Mouse (Mus musculus): ENCODE measurements around the gene Pgam5. TPM values are rescaled to one million over a fixed set of nuclear protein-coding genes. Genes with fewer than 3 reads are reported as not detected.

The Pgam5 gene
- total RNA-seq, 2 experiments from 2014 or later: 24.2 to 29.7 TPM

- intact Hi-C loops (cut with DNase I): no loop called here
- no peak overlapping the region for H3K4me3 ChIP-seq
- DNase-seq: no peak
- TF ChIP-seq CTCF (IDR thresholded peaks at IDR 0.05): no peak
- no peak overlapping the region for H3K27ac ChIP-seq
Observed at GRCm38 (mm10) chr5:110276910-110277309, 7.2 kb upstream of the Pgam5 start.

- no peak for DNase-seq
- intact Hi-C loops (cut with DNase I): no loop called here
- Histone ChIP-seq H3K4me3 (no peak overlapping the region), H3K27ac (no peak overlapping the region)
- no peak for TF ChIP-seq CTCF (IDR thresholded peaks at IDR 0.05)
Observed at GRCm38 (mm10) chr5:110276391-110276790, 6.7 kb upstream of the Pgam5 start.

GRCm38 (mm10) chr5:110274846-110275245, 5.1 kb upstream of the Pgam5 start:
- no peak for DNase-seq
- intact Hi-C loops (cut with DNase I): no loop called here
- H3K4me3 ChIP-seq: no peak overlapping the region
- TF ChIP-seq CTCF (IDR thresholded peaks at IDR 0.05): no peak
- H3K27ac ChIP-seq: no peak overlapping the region

GRCm38 (mm10) chr5:110274147-110274546, 4.4 kb upstream of the Pgam5 start:
- intact Hi-C loops (cut with DNase I): no loop called here
- DNase-seq: no peak
- no peak for TF ChIP-seq CTCF (IDR thresholded peaks at IDR 0.05)
- no peak overlapping the region for H3K4me3 ChIP-seq
- no peak overlapping the region for H3K27ac ChIP-seq

DNA sequence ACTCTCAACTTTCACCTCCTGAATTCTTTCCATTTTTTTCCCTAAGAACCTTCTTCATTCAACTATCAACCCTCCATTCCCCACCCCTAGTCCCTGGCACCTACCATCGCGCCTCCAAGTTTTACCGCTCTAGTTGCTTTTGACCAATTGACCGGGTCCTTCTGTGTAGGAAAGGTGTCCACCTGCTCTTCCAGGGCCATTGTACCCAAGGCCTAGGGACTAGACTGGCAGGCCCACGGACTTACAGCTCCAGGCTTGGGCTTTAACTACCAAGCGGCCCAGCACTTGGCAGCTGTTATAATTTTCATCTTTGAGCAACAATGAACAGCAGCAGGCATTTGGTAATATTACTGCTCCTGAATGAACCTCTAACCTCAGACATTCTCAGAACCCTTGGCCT, 529 bp upstream of the Pgam5 start:
- intact Hi-C loops (cut with DNase I): no loop called here
- DNase-seq: peak; percentile 16
- TF ChIP-seq CTCF (IDR thresholded peaks at IDR 0.05): no peak
- no peak overlapping the region; the same call in none of the 2 replicates for H3K4me3 ChIP-seq
- peak overlapping the region; percentile 94 for H3K27ac ChIP-seq

GRCm38 (mm10) chr5:110266941-110267340, 2.8 kb downstream of the Pgam5 start:
- intact Hi-C loops (cut with DNase I): loop anchor here (5.0 kb wide), 1 partner anchor 35 kb away; the partner anchor contains the start of gene Ankle2
- no peak for DNase-seq
- no peak for TF ChIP-seq CTCF (IDR thresholded peaks at IDR 0.05)
- Histone ChIP-seq H3K4me3 (no peak overlapping the region), H3K27ac (no peak overlapping the region)

GRCm38 (mm10) chr5:110244091-110244490, 25.6 kb downstream of the Pgam5 start:
- H3K27ac ChIP-seq: no peak overlapping the region
- no peak for DNase-seq
- intact Hi-C loops (cut with DNase I): no loop called here
- no peak overlapping the region for H3K4me3 ChIP-seq
- TF ChIP-seq CTCF (IDR thresholded peaks at IDR 0.05): no peak

DNA sequence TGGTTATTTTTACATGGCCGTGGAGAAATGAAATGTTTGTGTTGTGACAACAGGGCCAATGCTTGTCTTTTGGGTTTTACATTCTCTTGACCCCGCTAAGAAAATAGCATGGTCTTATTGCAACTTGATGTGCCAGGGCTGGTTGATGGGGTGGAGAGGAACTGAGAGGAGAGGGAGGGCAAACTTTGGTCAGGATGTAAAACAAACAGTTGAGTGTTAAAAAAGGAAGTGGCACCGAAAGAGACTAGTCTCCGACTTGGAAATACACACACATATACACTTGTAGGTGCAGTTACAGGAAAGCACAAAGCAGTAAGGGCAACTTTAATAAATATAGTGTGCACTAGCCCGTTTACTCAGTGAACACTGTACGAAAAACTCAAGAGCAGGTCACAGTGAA, 37.4 kb downstream of the Pgam5 start:
- H3K27ac ChIP-seq: no peak overlapping the region
- no peak for TF ChIP-seq CTCF (IDR thresholded peaks at IDR 0.05)
- intact Hi-C loops (cut with DNase I): loop anchor here (5.0 kb wide), 1 partner anchor 35 kb away; the partner anchor contains the start of gene Pgam5
- DNase-seq: no peak
- H3K4me3 ChIP-seq: peak overlapping the region; percentile 96

GRCm38 (mm10) chr5:110231638-110232037, 38.1 kb downstream of the Pgam5 start:
- TF ChIP-seq CTCF (IDR thresholded peaks at IDR 0.05): peak; percentile 19; the same call in 1 of the 2 replicates
- intact Hi-C loops (cut with DNase I): loop anchor here (5.0 kb wide), 1 partner anchor 36 kb away; the partner anchor contains the start of gene Pgam5
- Histone ChIP-seq H3K4me3 (peak overlapping the region; percentile 96), H3K27ac (peak overlapping the region; percentile 97)
- no peak for DNase-seq

DNA sequence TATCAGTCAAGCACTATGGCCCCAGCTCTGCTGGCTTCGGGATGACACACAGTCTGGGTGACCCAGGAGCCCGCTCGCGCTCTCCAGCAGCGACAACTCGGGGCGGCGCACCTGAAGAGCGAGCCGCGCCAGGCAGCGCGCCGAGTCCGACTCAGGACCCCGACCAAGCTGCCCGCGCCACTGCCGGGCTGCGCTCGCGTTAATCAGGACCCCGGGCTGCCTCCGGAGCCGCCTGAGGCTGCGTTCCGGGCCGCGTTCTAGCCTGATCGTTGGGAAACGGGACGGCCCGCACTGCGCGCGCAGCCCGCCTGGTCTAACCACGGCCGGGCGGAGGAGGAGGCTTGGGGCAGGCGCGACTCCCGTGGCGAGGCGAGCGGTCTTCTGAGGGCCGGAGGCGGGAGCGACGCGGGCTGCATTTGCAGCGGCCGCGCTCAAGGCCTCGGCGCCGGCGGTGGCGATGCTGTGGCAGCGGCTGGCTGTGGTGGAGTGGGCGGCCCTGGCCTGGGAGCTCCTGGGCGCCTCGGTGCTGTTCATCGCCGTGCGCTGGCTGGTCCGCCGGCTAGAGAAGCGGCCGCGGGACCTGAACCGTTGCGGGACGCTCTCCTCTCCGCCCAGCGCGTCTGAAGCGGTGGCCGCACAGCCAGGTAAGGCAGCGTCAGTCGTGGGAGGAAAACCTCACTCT, 38.8 kb downstream of the Pgam5 start, which contains the start of gene Ankle2:
Gene Ankle2 (plus strand): TSS at position 225 of the 682 bp plus-strand sequence.
- DNase-seq: peak; percentile 95
- H3K27ac ChIP-seq: peak within 1 kb of the TSS; percentile 97
- peak within 1 kb of the TSS; percentile 96 for H3K4me3 ChIP-seq
- no peak for TF ChIP-seq CTCF (IDR thresholded peaks at IDR 0.05)
- intact Hi-C loops (cut with DNase I): loop anchor here (5.0 kb wide), 1 partner anchor 36 kb away; the partner anchor contains the start of gene Pgam5

- intact Hi-C loops (cut with DNase I): loop anchor here (5.0 kb wide), 1 partner anchor 37 kb away; the partner anchor contains the start of gene Pgam5
- TF ChIP-seq CTCF (IDR thresholded peaks at IDR 0.05): no peak
- peak overlapping the region; percentile 96 for H3K4me3 ChIP-seq
- H3K27ac ChIP-seq: peak overlapping the region; percentile 97
- DNase-seq: no peak
Observed at GRCm38 (mm10) chr5:110230401-110230779, 39.3 kb downstream of the Pgam5 start.

GRCm38 (mm10) chr5:110227336-110227883, 42.3 kb downstream of the Pgam5 start:
- TF ChIP-seq CTCF (IDR thresholded peaks at IDR 0.05): no peak
- Histone ChIP-seq H3K4me3 (no peak overlapping the region), H3K27ac (no peak overlapping the region)
- intact Hi-C loops (cut with DNase I): no loop called here
- no peak for DNase-seq

DNA sequence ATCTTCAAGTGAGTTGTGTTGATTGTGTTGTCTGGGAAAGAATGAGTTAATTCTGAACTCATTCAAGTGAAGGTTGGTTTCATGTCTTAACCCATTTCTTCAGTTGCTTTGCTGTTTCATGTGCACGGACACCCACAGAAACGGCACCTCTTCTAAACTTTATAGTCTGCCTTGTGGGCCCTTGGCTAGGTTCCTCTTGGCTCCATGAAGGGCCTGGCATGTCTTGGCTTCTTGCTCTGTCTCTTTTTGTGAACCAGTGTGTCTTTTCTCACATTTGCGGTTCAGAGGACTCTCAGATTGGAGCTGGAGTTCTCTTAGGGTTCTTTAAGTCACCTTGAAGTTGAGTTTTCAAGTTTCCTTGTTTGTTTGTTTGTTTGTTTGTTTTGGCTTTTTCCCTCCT, 44.7 kb downstream of the Pgam5 start:
- no peak overlapping the region for H3K4me3 ChIP-seq
- intact Hi-C loops (cut with DNase I): no loop called here
- no peak overlapping the region for H3K27ac ChIP-seq
- no peak for TF ChIP-seq CTCF (IDR thresholded peaks at IDR 0.05)
- no peak for DNase-seq
